Mouse (Mus musculus): ENCODE results near the gene Fes.

GRCm38 (mm10) chr7:80372667-80373066 lies 15.1 kb downstream of the Fes start:
- TF ChIP-seq FLI1 (IDR thresholded peaks at IDR 0.05; ENCODE audit: low read length): no peak
- TF ChIP-seq GATA1 (IDR thresholded peaks at IDR 0.05; ENCODE audit: borderline replicate concordance, low read length): no peak

All from megakaryocyte, embryonic 14.5 days (primary cell).